Mouse (Mus musculus): Measurements from ENCODE around the gene Usp6nl.

GRCm38 (mm10) chr2:6478966-6479391, 156.5 kb downstream of the Usp6nl start:
- no peak for TF ChIP-seq RCOR1 (IDR thresholded peaks at IDR 0.05; ENCODE audit: low read depth, low read length)
- no peak for TF ChIP-seq TCF12 (IDR thresholded peaks at IDR 0.05; ENCODE audit: low read depth, low read length)
- no peak for TF ChIP-seq CTCF (IDR thresholded peaks at IDR 0.05 in 2 of 3, conservative IDR thresholded peaks at IDR 0.05 in 1 of 3; ENCODE audit: control insufficient read depth in 1 of 3, insufficient read depth in 1 of 3, low read depth in 2 of 3, low read length in 3 of 3, poor library complexity in 1 of 3, severe bottlenecking in 1 of 3)
- TF ChIP-seq NRF1 (IDR thresholded peaks at IDR 0.05; ENCODE audit: insufficient read depth, low read depth, low read length, poor library complexity, severe bottlenecking), result no peak
- no peak for TF ChIP-seq ZC3H11A (IDR thresholded peaks at IDR 0.05; ENCODE audit: low read depth, low read length)
- no peak for TF ChIP-seq POLR2A (IDR thresholded peaks at IDR 0.05; ENCODE audit: control insufficient read depth in 1 of 2, insufficient read depth in 1 of 2, low read depth in 1 of 2, low read length in 2 of 2, poor library complexity in 1 of 2)
- no peak for TF ChIP-seq MAFK (IDR thresholded peaks at IDR 0.05; ENCODE audit: borderline replicate concordance, low read depth, low read length)
